Mouse (Mus musculus) E14TG2a.4 (cell line): ENCODE results near the gene Gm10577.

Experiments
- H3K27me3 ChIP-seq: 2 replicates; pipeline ENCODE4 v1.6.1; 2014; ENCODE audit warnings: low read length, control low read depth; ENCODE audit not compliant: insufficient read depth
- H3K36me3 ChIP-seq: 2 replicates; pipeline ENCODE4 v1.6.1; 2014; ENCODE audit warnings: low read length, control low read depth; ENCODE audit not compliant: insufficient read depth
- H3K4me1 ChIP-seq: replicated peaks from 2 replicates; pipeline ENCODE4 v1.6.1; 2014; ENCODE audit warnings: low read depth, low read length, control low read depth
- H3K4me3 ChIP-seq: replicated peaks from 2 replicates; pipeline ENCODE4 v1.5.1; 2014; ENCODE audit warnings: mild to moderate bottlenecking, low read length
- H3K9me3 ChIP-seq: 2 replicates; pipeline ENCODE4 v1.6.1; 2014; ENCODE audit warnings: low read length, control low read depth
- CTCF ChIP-seq: conservative IDR thresholded peaks from 2 replicates; pipeline ENCODE4 v1.5.1; 2014; ENCODE audit warnings: low read length
- NANOG ChIP-seq: IDR thresholded peaks from 2 replicates; pipeline ENCODE4 v1.6.1; 2014; ENCODE audit warnings: borderline replicate concordance, low read length, mixed read lengths
- POU5F1 ChIP-seq: IDR thresholded peaks from 2 replicates; pipeline ENCODE4 v1.6.1; 2014; ENCODE audit warnings: low read length, borderline replicate concordance

The Gm10577 gene

DNA sequence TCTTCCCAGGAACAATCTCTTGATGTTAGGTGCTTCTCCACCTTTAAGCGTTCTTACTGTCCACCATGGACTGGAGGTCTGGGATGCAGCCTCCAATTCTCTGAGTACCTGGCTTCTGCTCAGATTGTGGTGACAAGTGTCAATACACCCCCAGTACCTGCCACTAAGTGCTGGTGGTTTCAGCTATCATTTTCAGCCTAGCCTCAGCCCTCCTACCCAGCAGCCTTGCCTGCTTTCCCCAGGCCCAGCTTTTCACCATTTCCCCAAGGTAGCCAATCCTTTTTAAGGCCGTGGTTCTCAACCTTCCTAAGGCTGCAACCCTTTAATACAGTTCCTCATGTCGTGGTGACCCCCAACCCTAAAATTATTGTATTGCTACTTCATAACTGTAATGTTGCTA, 19.9 kb downstream of the Gm10577 start:
- Histone ChIP-seq H3K4me1 (peaks cover 8% of the 10 kb centered on the region; the same call in 1 of the 2 replicates), H3K4me3 (no peak overlapping the region), H3K36me3 (no peaks in the 10 kb centered on the region), H3K9me3 (no peaks in the 10 kb centered on the region), H3K27me3 (peaks cover 8% of the 10 kb centered on the region; the same call in 1 of the 2 replicates)
- TF ChIP-seq CTCF (no peak), NANOG (no peak), POU5F1 (no peak)

DNA sequence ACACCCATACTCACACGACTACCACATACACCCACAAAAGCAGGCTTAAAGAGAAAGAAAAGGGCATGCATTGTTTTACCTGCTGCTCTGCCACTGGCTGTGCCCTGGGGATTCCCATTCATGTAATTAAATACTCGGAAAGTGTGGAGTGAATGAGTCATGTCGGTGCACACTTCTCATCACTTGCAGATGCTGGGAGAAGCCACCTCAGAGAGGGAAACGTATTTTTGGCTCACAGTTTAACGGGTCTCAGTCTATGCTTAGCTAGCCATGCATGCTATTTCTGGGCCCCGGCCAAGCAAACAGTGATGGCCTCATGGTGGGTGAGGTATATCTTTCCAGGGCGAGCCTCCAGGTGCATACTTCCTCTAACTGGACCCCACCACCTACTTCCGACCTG, 21.6 kb downstream of the Gm10577 start:
- Histone ChIP-seq H3K4me1 (peaks cover 8% of the 10 kb centered on the region; the same call in 1 of the 2 replicates), H3K27me3 (peaks cover 8% of the 10 kb centered on the region; the same call in 1 of the 2 replicates)
- TF ChIP-seq POU5F1 = no peak
- TF ChIP-seq NANOG = no peak
- TF ChIP-seq CTCF = no peak

DNA sequence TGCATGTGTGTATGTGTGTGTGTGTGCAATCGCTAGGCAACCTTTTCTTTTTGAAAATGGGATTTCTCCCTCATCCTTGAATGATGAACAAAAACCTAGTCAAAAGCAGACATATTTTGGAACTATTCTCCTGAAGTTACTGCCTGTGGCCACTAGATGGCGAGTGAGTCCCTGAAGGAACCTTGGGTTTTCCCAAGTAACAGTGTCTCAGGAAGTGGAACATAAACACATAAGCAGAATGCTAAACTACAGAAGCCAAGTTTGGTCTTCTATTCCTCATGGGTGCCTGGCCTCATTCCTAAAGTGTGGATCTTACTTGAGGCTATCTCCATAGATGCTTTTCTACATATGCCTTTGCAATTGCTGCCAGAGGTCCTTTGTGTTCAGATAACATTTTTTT, 22.4 kb downstream of the Gm10577 start:
- H3K36me3 ChIP-seq = no peaks in the 10 kb centered on the region
- peaks cover 8% of the 10 kb centered on the region; the same call in 1 of the 2 replicates for H3K27me3 ChIP-seq
- no peak overlapping the region for H3K4me3 ChIP-seq
- TF ChIP-seq CTCF = 0 out of 2 replicates have a peak, but pooled peaks have one; percentile 19
- TF ChIP-seq NANOG = no peak
- H3K9me3 ChIP-seq = no peaks in the 10 kb centered on the region
- H3K4me1 ChIP-seq = peaks cover 5% of the 10 kb centered on the region; the same call in 1 of the 2 replicates

More for the DNA sequence above, 21.6 kb downstream of the Gm10577 start:
- Histone ChIP-seq H3K36me3 (no peaks in the 10 kb centered on the region), H3K4me3 (no peak overlapping the region), H3K9me3 (no peaks in the 10 kb centered on the region)

DNA sequence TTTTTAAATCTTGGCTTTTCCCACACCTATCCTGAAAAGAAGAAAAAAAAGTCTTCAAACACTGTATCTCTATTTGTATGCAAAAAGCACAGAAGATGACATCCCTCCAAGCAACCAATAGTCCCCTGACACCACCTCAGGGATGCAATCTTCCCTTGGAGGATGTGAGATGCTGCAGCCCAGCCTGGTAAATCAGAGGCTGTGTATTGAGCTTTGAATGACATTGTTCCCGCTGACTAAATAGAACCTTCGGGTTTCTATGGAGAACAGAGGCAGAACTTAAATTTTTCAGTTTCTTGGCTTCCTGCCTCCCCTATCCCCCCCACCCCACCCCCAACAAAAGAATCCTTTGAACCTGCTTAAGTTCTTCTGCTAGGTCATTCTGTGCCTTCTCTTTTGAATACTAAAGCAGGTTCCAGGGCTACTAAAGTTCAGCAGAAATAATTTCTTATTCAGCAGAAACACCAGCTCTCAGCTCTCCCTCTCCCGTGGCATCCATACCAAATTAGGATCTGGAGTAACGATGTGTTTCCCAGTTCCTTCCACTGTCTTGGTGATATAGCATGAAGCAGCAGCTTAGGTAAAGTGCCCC, 24.3 kb downstream of the Gm10577 start:
- Histone ChIP-seq H3K9me3 (no peaks in the 10 kb centered on the region), H3K4me1 (no peaks in the 10 kb centered on the region), H3K27me3 (no peaks in the 10 kb centered on the region), H3K4me3 (no peak overlapping the region), H3K36me3 (no peaks in the 10 kb centered on the region; the same call in 1 of the 2 replicates)
- TF ChIP-seq CTCF (no peak), POU5F1 (no peak), NANOG (no peak)

DNA sequence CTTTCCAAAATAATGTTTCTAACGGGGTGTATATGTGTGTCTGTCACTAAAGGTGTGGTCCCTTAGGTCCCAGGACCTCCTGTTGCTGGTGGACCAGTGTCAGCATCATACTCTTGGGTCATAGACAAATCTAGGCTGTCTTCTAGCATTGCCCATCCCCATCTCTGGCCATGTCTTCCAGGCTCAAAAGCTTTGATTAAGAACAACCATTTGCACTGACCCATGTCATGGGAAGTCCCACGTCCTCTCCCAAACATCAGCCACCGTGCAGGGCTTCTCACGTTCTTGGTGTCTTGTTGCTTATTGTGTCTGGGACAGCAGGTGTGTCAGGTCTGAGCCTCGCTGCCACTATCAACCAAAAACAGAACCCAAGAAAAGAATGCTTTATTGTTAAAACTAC, 24.9 kb downstream of the Gm10577 start:
- Histone ChIP-seq H3K36me3 (no peaks in the 10 kb centered on the region; the same call in 1 of the 2 replicates), H3K4me3 (no peak overlapping the region), H3K4me1 (no peaks in the 10 kb centered on the region), H3K9me3 (no peaks in the 10 kb centered on the region), H3K27me3 (no peaks in the 10 kb centered on the region)
- TF ChIP-seq NANOG (no peak), CTCF (no peak), POU5F1 (no peak)

DNA sequence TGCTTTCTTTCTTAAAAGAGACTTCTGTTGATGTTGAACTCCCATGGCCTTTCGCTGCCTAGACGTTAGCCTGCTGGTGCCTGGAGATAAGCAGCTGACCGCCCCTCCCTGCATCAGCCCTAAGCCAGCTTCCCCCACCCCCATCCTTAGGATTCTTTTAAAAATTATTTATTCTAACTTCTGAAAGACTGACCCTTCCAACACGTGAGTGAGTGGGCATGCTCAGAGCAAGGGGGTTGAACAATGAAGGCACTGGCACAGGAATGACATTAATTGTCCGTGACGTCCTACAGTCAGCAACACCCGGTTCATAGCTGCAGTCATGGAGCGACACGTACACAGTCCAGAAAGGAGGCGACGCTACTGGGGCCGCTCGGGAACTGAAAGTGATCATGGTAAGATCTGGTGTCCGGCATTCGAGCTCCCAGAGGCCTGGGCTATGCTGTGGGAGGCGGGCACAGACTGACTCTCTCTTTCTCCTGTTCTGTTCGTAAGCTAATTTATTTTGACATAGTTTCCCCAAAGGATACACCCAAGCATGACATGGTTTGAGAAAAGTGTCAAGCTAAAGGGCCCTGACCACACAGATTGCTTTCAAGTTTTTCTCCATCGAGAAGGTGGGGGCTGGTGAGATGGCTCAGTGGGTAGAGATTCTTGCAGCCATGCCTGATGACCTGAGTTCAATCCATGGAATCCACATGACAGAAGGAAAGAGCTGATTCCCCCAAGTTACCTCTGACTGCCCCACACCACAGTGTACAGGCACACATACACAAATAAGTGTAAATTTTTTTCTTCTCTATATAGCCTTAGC, 25.8 kb downstream of the Gm10577 start:
- TF ChIP-seq NANOG = no peak
- TF ChIP-seq POU5F1 = no peak
- TF ChIP-seq CTCF = no peak
- Histone ChIP-seq H3K36me3 (no peaks in the 10 kb centered on the region; the same call in 1 of the 2 replicates), H3K27me3 (no peaks in the 10 kb centered on the region), H3K9me3 (no peaks in the 10 kb centered on the region), H3K4me1 (no peaks in the 10 kb centered on the region), H3K4me3 (no peak overlapping the region)

DNA sequence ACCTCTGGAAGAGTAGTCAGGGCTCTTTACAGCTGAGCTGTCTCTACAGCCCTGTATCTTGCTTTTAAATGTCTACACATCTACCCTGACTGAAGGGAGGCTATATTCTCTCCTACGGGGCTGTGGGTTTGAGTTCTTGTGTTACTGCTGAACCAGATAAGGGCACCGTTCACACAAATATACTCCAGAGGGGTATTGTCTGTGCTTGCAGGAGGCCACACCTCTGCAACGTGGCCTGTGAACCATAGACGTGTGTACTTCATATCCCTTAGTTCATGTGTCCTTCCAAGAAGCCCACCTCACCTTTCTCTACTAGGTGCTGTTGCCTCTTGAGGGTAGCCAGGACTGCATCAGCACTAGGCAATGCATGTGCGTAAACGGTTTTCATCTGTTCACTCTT, 28.4 kb downstream of the Gm10577 start:
- H3K4me1 ChIP-seq = no peaks in the 10 kb centered on the region
- TF ChIP-seq CTCF = no peak
- H3K9me3 ChIP-seq = no peaks in the 10 kb centered on the region
- no peak overlapping the region for H3K4me3 ChIP-seq
- H3K27me3 ChIP-seq = no peaks in the 10 kb centered on the region
- H3K36me3 ChIP-seq = no peaks in the 10 kb centered on the region; the same call in 1 of the 2 replicates

DNA sequence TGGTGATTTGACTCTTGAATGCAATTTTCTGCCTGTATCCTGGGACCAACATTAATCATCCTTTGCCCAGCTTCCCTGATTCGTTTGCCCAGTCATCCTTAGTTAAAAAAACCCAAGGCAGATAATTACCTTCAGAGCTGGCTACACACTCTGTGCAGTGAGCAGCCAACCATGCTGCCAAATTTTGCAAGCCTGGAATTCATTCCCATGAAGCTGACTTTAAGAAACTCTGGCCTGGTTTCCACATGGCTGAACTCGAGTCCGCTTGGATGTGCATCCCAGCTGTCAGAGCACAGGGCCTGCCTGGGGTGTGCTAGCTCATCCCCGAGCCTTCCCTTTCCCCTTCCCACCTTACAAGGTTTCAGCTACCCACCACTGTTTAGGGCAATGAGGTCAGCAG, 29.5 kb downstream of the Gm10577 start:
- Histone ChIP-seq H3K4me1 (no peaks in the 10 kb centered on the region), H3K27me3 (no peaks in the 10 kb centered on the region), H3K36me3 (no peaks in the 10 kb centered on the region; the same call in 1 of the 2 replicates), H3K9me3 (no peaks in the 10 kb centered on the region), H3K4me3 (no peak overlapping the region)
- no peak for TF ChIP-seq NANOG
- no peak for TF ChIP-seq CTCF
- TF ChIP-seq POU5F1 = no peak
